Mouse (Mus musculus): ENCODE data around the gene Grik4. TPM values are rescaled to one million over a fixed set of nuclear protein-coding genes. Genes with fewer than 3 reads are reported as not detected.

The Grik4 gene
- total and polyA plus RNA-seq, 3 experiments, result not detected

GRCm38 (mm10) chr9:42850063-42850462 lies 94.2 kb downstream of the Grik4 start:
- Histone ChIP-seq H3K4me2 (ENCODE audit: insufficient read depth, low read depth, poor library complexity, severe bottlenecking) (no peak overlapping the region), H3K4me1 (ENCODE audit: control insufficient read depth in 1 of 2, insufficient read depth in 2 of 2) (no peaks in the 10 kb centered on the region), H3K4me3 (replicated peaks in 1 of 3; ENCODE audit: low read depth in 2 of 3, low read length in 2 of 3, poor library complexity in 1 of 3) (no peak overlapping the region), H3K27ac (ENCODE audit: insufficient read depth, low read depth) (no peak overlapping the region), H3K79me2 (replicated peaks; ENCODE audit: control insufficient read depth, extremely low read depth, insufficient read depth, poor library complexity, severe bottlenecking) (no peaks in the 10 kb centered on the region), H3K36me3 (replicated peaks in 1 of 2; ENCODE audit: control insufficient read depth in 1 of 2, insufficient read depth in 1 of 2, low read length in 1 of 2) (no peaks in the 10 kb centered on the region), H3K27me3 (replicated peaks) (peaks cover 89% of the 10 kb centered on the region), H3K9me3 (replicated peaks; ENCODE audit: low read length) (no peaks in the 10 kb centered on the region), H3K9ac (ENCODE audit: insufficient read depth, low read depth) (no peak overlapping the region)
- dilution Hi-C loops (cut with MboI; ENCODE audit: extremely low pct_ligation_motif_present, extremely low pct_unique_long_range_greater_than_20kb, low sequenced_read_pairs), result no loop called here
- TF ChIP-seq ELF1 (IDR thresholded peaks at IDR 0.05; ENCODE audit: low read depth, low read length) (no peak), MAZ (IDR thresholded peaks at IDR 0.05; ENCODE audit: low read depth, low read length) (no peak), HCFC1 (IDR thresholded peaks at IDR 0.05; ENCODE audit: low read depth, low read length) (no peak), PAX5 (IDR thresholded peaks at IDR 0.05; ENCODE audit: low read length) (no peak), ETS1 (conservative IDR thresholded peaks at IDR 0.05; ENCODE audit: low read depth, low read length) (no peak), TCF12 (IDR thresholded peaks at IDR 0.05; ENCODE audit: low read depth, low read length) (no peak), MEF2A (IDR thresholded peaks at IDR 0.05; ENCODE audit: borderline replicate concordance, low read depth, low read length) (no peak), GABPA (IDR thresholded peaks at IDR 0.05; ENCODE audit: insufficient replicate concordance, low read depth, low read length) (no peak), CTCF (conservative IDR thresholded peaks at IDR 0.05 in 1 of 2, IDR thresholded peaks at IDR 0.05 in 1 of 2; ENCODE audit: low read depth in 2 of 2, low read length in 2 of 2) (no peak), MXI1 (IDR thresholded peaks at IDR 0.05; ENCODE audit: low read depth, low read length) (no peak), NRF1 (IDR thresholded peaks at IDR 0.05; ENCODE audit: low read depth, low read length) (no peak), SIN3A (IDR thresholded peaks at IDR 0.05; ENCODE audit: low read length) (no peak), MYC (IDR thresholded peaks at IDR 0.05; ENCODE audit: low read depth, low read length) (no peak), USF2 (conservative IDR thresholded peaks at IDR 0.05; ENCODE audit: low read depth, low read length) (no peak), E2F4 (IDR thresholded peaks at IDR 0.05; ENCODE audit: insufficient replicate concordance, low read depth, low read length) (no peak), MAX (IDR thresholded peaks at IDR 0.05; ENCODE audit: low read length) (no peak), RAD21 (IDR thresholded peaks at IDR 0.05; ENCODE audit: low read depth, low read length) (no peak), CHD2 (IDR thresholded peaks at IDR 0.05; ENCODE audit: low read length) (no peak)
- no peak for DNase-seq (ENCODE audit: extremely low read depth)
- in situ Hi-C loops (cut with MboI; ENCODE audit: low pct_ligation_motif_present, low pct_unique_long_range_greater_than_20kb, low sequenced_read_pairs), result no loop called here

- TF ChIP-seq CHD2 (IDR thresholded peaks at IDR 0.05; ENCODE audit: low read length) (no peak), HCFC1 (IDR thresholded peaks at IDR 0.05; ENCODE audit: low read depth, low read length) (no peak), TCF12 (IDR thresholded peaks at IDR 0.05; ENCODE audit: low read depth, low read length) (no peak), RAD21 (IDR thresholded peaks at IDR 0.05; ENCODE audit: low read depth, low read length) (no peak), ZC3H11A (IDR thresholded peaks at IDR 0.05; ENCODE audit: low read depth, low read length) (no peak), ELF1 (IDR thresholded peaks at IDR 0.05; ENCODE audit: low read depth, low read length) (no peak), JUND (conservative IDR thresholded peaks at IDR 0.05; ENCODE audit: low read depth, low read length) (no peak), RCOR1 (conservative IDR thresholded peaks at IDR 0.05; ENCODE audit: low read depth, low read length) (no peak), EP300 (IDR thresholded peaks at IDR 0.05; ENCODE audit: low read length) (no peak), PAX5 (IDR thresholded peaks at IDR 0.05; ENCODE audit: low read length) (no peak), CTCF (conservative IDR thresholded peaks at IDR 0.05 in 1 of 2, IDR thresholded peaks at IDR 0.05 in 1 of 2; ENCODE audit: low read depth in 2 of 2, low read length in 2 of 2) (no peak), MAZ (IDR thresholded peaks at IDR 0.05; ENCODE audit: low read depth, low read length) (no peak), ZNF384 (IDR thresholded peaks at IDR 0.05; ENCODE audit: low read depth, low read length) (no peak), CHD1 (IDR thresholded peaks at IDR 0.05; ENCODE audit: low read depth, low read length) (no peak), POLR2A (IDR thresholded peaks at IDR 0.05; ENCODE audit: low read depth, low read length) (no peak), USF1 (IDR thresholded peaks at IDR 0.05; ENCODE audit: low read depth, low read length) (no peak), MEF2A (IDR thresholded peaks at IDR 0.05; ENCODE audit: borderline replicate concordance, low read depth, low read length) (no peak), MYC (IDR thresholded peaks at IDR 0.05; ENCODE audit: low read depth, low read length) (no peak)
- Histone ChIP-seq H3K9ac (ENCODE audit: insufficient read depth, low read depth) (no peak overlapping the region), H3K9me3 (replicated peaks; ENCODE audit: low read length) (no peaks in the 10 kb centered on the region), H3K36me3 (replicated peaks in 1 of 2; ENCODE audit: control insufficient read depth in 1 of 2, insufficient read depth in 1 of 2, low read length in 1 of 2) (no peaks in the 10 kb centered on the region), H3K27me3 (replicated peaks) (peaks cover 94% of the 10 kb centered on the region), H3K79me2 (replicated peaks; ENCODE audit: control insufficient read depth, extremely low read depth, insufficient read depth, poor library complexity, severe bottlenecking) (no peaks in the 10 kb centered on the region), H3K4me3 (replicated peaks in 1 of 3; ENCODE audit: low read depth in 2 of 3, low read length in 2 of 3, poor library complexity in 1 of 3) (no peak overlapping the region), H3K4me2 (ENCODE audit: insufficient read depth, low read depth, poor library complexity, severe bottlenecking) (no peak overlapping the region), H3K27ac (ENCODE audit: insufficient read depth, low read depth) (no peak overlapping the region), H3K4me1 (ENCODE audit: control insufficient read depth in 1 of 2, insufficient read depth in 2 of 2) (no peaks in the 10 kb centered on the region)
- dilution Hi-C loops (cut with MboI; ENCODE audit: extremely low pct_ligation_motif_present, extremely low pct_unique_long_range_greater_than_20kb, low sequenced_read_pairs), result no loop called here
- DNase-seq (ENCODE audit: extremely low read depth), result no peak
- in situ Hi-C loops (cut with MboI; ENCODE audit: low pct_ligation_motif_present, low pct_unique_long_range_greater_than_20kb, low sequenced_read_pairs), result no loop called here
These were observed 96.2 kb downstream of the Grik4 start for GRCm38 (mm10) chr9:42848061-42848460.

Data from CH12.LX (cell line).